Mouse (Mus musculus): Measurements from ENCODE around the gene Trim26.

GRCm38 (mm10) chr17:36830470-36830869, 6.5 kb upstream of the Trim26 start:
- TF ChIP-seq CTCF (IDR thresholded peaks at IDR 0.05; ENCODE audit: borderline replicate concordance, insufficient read depth, low read length) (no peak), POLR2A (IDR thresholded peaks at IDR 0.05; ENCODE audit: low read depth, low read length) (no peak)
